Mouse (Mus musculus) cortical plate, adult 2 months (tissue): ENCODE results near the gene Prpsap2.

Source experiments
- CTCF ChIP-seq: fragments of 200-500 bp; IDR thresholded peaks from 2 replicates; pipeline ENCODE4 v1.5.1; 2011; ENCODE audit warnings: mild to moderate bottlenecking, control low read depth, low read length; ENCODE audit not compliant: insufficient read depth; ENCODE audit errors: extremely low read depth
- POLR2A ChIP-seq: fragments of 200-500 bp; IDR thresholded peaks from 2 replicates; pipeline ENCODE4 v1.6.1; 2011; ENCODE audit warnings: mild to moderate bottlenecking, low read length, control low read depth; ENCODE audit not compliant: insufficient read depth; ENCODE audit errors: extremely low read depth

DNA sequence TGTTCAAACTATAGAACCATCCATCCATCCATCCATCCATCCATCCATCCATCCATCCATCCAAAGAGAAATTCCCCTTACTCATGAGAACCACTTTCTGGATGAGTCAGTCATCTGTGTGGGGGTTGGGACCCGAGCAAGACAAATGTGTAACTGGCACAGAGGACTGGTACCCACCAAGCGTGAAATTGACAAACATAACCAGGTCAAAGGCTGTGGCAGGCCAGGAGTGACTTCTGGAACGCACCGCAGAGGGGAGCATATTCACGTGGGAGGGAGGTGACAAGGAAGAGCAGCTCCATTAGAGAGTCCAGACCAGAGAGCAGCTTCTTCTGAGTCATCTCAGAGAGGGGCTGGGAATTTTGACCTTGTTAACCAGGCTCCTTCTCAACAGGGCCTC, 39.8 kb downstream of the Prpsap2 start:
- TF ChIP-seq POLR2A, result no peak
- TF ChIP-seq CTCF, result no peak
